Mouse (Mus musculus): Measurements from ENCODE around the gene Olfr670.

- TF ChIP-seq POLR2A (IDR thresholded peaks at IDR 0.05; ENCODE audit: control insufficient read depth, low read depth, low read length) (no peak), CTCF (IDR thresholded peaks at IDR 0.05; ENCODE audit: control insufficient read depth, insufficient read depth, insufficient replicate concordance, low read depth, low read length) (no peak)
Observed at GRCm38 (mm10) chr7:105001929-105002328, 39.5 kb upstream of the Olfr670 start, which contains the start of gene Olfr672.

All from testis, adult 2 months (tissue).